Mouse (Mus musculus) left cerebral cortex, adult 2 months (tissue): ENCODE measurements at regions not wholly inside any gene's neighbourhood (a gene's known extent, or its start where the extent isn't known, plus 50 kb on each side); places are given as distances from the start of the nearest gene placed in this dataset.

Experiments
- DNase-seq, 2 experiments: peaks; one replicate each; pipeline ENCODE4 v3.0.0; 2021 to 2022; ENCODE audit warnings: low spot score in 2 of 2, mixed read lengths in 1 of 2; ENCODE audit errors: extremely low spot score in 1 of 2
- H3K27ac ChIP-seq: fragments of 200-600 bp; 2 replicates; pipeline ENCODE4 v1.8.1; 2022
- H3K4me3 ChIP-seq: fragments of 200-600 bp; 2 replicates; pipeline ENCODE4 v1.8.1; 2022
- CTCF ChIP-seq: fragments of 200-600 bp; IDR thresholded peaks from 2 replicates; pipeline ENCODE4 v1.8.1; 2022; ENCODE audit warnings: antibody characterized with exemption, mild to moderate bottlenecking, moderate library complexity
- intact Hi-C: fragments of 180-260 bp; cut with DNase I; formaldehyde crosslinking; loops from one replicate; pipeline ENCODE4 v1.15.1; 2025

DNA sequence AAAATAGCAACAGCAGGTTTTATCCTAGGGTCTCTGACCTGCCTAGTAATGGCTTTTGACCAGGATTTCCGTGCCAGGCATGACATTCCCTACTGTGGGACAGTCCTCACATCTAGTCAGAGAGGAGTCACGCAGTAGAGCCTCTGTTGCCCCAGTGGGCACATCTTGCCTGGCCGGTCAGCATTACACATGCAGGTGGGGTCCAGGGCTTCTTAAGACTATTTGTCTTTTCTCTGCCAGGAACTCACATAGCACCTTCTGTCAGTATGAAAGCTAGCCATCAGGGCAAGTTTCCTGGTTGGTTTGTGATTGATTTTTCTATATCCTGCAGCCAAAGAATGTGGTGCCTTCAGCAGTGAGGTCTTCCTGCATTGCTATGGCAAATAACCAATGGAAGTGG lies 155.0 kb downstream of the Pten start:
- intact Hi-C loops = no loop called here
- Histone ChIP-seq H3K4me3 (no peak overlapping the region), H3K27ac (no peak overlapping the region)
- DNase-seq = no peak
- TF ChIP-seq CTCF = no peak

GRCm38 (mm10) chr19:32916507-32917280 lies 159.4 kb downstream of the Pten start:
- DNase-seq = no peak
- intact Hi-C loops = no loop called here
- H3K4me3 ChIP-seq = no peak overlapping the region
- TF ChIP-seq CTCF = no peak
- no peak overlapping the region for H3K27ac ChIP-seq

DNA sequence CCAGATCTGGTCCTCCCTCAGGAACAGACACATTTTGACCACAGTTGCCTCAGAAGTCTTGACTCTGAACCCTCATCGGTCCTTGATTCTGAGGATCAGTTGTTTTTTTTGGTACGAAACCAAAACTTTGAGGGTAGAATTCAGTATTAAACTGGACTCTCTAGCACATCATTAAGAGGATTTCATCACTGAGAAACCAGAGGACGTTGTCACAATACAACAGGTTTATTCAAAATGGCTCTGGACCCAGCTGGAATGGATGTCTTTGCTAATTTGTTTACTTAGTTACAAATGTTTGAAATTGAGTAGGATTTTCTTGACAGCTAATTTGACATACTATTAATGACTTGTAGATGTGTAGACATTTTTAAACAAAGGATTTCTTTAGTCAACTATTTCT lies 163.7 kb downstream of the Pten start:
- no peak for DNase-seq
- TF ChIP-seq CTCF = no peak
- Histone ChIP-seq H3K4me3 (no peak overlapping the region), H3K27ac (no peak overlapping the region)
- intact Hi-C loops = no loop called here

GRCm38 (mm10) chr19:32923911-32924310 lies 166.6 kb downstream of the Pten start:
- Histone ChIP-seq H3K27ac (no peak overlapping the region), H3K4me3 (no peak overlapping the region)
- intact Hi-C loops = no loop called here
- DNase-seq = no peak
- TF ChIP-seq CTCF = no peak

GRCm38 (mm10) chr19:32925628-32926505 lies 168.6 kb downstream of the Pten start:
- H3K4me3 ChIP-seq = no peak overlapping the region
- no peak for DNase-seq
- H3K27ac ChIP-seq = no peak overlapping the region
- intact Hi-C loops = no loop called here
- no peak for TF ChIP-seq CTCF

DNA sequence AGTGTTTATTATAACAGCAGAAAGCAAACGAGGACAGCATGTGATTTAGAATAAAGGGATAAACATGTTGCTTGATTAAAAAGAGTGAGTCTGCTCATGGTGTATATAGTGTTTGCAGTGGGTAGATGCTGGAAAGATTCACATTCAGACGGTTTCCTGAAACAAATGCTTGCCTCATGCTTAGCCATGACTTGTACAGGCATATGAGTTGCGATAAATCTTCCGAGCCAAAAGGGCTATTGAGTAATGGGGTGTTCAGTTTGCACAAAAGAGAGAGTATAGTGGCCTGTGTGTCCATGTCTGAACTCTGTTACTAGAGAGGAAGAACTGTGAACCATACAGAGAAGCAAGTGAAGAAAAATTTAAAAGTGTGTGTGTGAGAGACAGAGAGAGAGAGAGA lies 169.3 kb downstream of the Pten start:
- no peak for TF ChIP-seq CTCF
- Histone ChIP-seq H3K27ac (no peak overlapping the region), H3K4me3 (no peak overlapping the region)
- DNase-seq = no peak
- intact Hi-C loops = no loop called here

DNA sequence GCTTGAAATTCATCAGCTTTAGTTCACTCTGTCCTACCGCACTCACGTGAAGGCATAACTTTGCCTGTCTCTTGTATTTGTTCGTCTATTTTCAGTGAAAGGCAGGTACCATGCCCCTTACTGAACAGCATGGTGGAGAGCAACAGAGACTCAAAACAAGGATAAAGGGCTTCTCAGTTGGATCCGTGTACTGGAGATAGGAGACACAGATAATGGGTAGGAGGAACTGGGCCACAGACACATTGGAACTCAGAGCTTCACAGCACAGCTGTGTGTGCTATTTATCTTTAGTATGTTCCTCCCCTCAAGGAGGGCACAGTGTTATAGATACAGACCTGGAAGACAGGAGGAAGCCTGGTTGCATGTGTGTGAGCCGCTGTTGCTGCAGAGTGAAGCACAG lies 176.4 kb downstream of the Pten start:
- DNase-seq = no peak
- no peak overlapping the region for H3K27ac ChIP-seq
- intact Hi-C loops = no loop called here

DNA sequence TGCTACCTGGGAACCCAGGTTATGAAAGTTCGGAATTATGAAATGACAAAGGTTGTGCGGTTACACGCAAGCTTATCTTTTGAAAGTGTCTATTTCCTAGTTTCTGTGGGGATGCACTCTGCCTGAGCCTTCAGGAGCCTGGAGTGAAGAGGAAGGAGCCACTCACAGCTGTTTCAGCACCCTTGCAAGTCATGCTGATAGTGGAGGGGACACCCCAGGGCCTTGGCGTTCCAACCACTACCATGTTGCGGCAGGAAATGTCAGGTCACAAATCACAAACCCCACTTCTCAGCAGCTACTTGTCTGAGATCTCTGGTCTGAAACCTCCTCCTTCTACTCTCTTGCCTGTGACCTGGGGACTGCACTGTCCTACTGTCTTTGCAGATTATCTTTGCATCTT lies 178.3 kb downstream of the Pten start:
- no peak for DNase-seq
- H3K27ac ChIP-seq = no peak overlapping the region
- no peak overlapping the region for H3K4me3 ChIP-seq
- no peak for TF ChIP-seq CTCF
- intact Hi-C loops = no loop called here

More for the DNA sequence above, 176.4 kb downstream of the Pten start:
- TF ChIP-seq CTCF = no peak
- no peak overlapping the region for H3K4me3 ChIP-seq

DNA sequence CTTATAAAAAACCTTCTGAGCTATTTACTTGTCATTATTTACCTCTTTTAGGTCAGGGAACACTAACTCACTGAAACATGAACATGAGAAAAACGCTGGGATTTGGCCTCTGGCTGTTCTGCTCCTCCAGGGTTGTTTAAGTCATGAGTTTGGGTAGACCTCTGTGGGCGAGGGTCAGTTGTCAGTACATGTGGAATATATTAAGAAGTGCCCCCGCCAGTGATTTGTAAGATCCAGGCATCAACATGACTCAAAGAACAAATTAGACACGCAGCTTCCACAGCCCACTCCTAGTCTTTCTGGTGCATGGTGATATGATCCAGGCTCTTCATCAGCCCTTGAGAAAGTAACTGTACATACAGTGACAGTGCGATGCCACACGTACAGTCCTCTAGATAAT lies 180.3 kb downstream of the Pten start:
- no peak for DNase-seq
- Histone ChIP-seq H3K27ac (no peak overlapping the region), H3K4me3 (no peak overlapping the region)
- intact Hi-C loops = no loop called here
- no peak for TF ChIP-seq CTCF

GRCm38 (mm10) chr19:32939692-32940091 lies 182.4 kb downstream of the Pten start:
- intact Hi-C loops = no loop called here
- no peak for TF ChIP-seq CTCF

DNA sequence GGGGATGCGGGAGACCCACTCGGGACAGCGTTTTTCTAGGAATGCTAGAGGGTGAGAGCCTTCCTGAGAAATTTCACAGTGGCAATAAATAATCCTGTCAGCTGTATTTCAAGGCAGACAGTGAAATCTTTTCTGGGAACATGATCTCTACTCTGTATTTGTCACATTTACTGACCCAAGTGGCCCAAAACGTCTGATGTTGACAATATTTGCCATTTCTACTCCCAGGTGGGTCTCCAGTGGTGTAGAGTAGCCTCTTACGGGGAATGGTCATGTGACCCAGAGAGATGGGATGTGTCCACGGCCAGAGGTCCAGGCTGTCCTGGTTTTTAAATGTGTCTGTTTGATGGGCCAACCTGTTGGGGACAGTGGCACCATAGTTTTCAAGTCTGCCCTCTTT lies 183.5 kb downstream of the Pten start:
- intact Hi-C loops = no loop called here
- Histone ChIP-seq H3K4me3 (no peak overlapping the region), H3K27ac (no peak overlapping the region)
- no peak for DNase-seq
- no peak for TF ChIP-seq CTCF

More at GRCm38 (mm10) chr19:32939692-32940091, 182.4 kb downstream of the Pten start:
- DNase-seq = no peak
- Histone ChIP-seq H3K4me3 (no peak overlapping the region), H3K27ac (no peak overlapping the region)

- DNase-seq = no peak
- intact Hi-C loops = no loop called here
- TF ChIP-seq CTCF = no peak
- H3K27ac ChIP-seq = no peak overlapping the region
- H3K4me3 ChIP-seq = no peak overlapping the region
Measured at GRCm38 (mm10) chr19:32943594-32944230, 186.4 kb downstream of the Pten start.
